Mouse (Mus musculus) ovary, postnatal 10 days (tissue): ENCODE results near the gene Mab21l1.

ENCODE experiments used
- DNase-seq: peaks from one replicate; pipeline ENCODE4 v3.0.0; 2022; ENCODE audit warnings: low spot score

Gene Mab21l1

DNA sequence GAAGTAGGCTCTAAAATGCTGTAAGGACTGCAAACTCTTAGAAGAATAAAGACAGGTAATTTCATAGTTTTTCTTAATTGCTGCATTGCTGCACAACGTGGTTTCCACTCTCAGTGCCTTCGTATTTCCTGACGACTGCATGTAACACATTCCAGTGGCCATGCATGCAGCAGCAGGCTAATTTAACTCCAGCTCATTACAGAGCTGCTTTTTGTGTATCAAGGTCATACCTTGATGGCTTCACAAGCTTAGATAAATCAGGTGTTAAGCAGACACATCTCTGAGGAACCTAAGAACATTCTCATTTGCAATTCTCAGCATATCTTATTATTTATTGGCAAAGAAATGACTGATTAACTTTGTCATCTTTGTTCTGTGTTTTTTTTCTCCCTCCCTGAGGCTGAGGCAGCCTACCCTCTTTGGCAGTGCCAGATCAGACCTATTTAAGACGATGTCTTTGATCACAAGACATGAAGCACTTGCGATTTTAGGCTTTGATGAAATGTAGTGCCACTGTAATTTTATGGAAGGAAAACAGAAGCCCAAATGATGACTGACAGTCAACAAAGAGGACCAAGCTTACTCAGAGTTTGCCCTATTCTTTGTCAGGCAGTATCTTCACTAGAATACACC lies 32.8 kb downstream of the Mab21l1 start:
- DNase-seq: no peak

DNA sequence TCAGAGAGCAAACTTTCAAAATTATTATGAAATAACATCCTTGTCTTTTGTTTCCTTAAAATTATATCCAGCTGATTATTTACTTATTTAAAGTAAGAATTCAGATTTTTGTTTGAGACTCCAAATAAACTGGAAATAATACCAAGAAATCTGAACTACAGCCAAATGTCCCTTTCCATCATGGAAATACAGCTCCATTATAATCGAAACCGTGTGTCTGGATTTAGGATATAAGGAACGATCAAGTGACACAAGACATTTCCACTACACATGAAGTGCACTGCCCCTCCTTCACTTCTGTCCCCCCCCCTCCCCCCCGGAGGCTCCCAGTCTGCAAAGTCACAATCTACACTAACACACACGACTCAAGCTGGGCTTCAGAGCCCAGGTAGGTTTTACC lies 33.8 kb downstream of the Mab21l1 start:
- DNase-seq: no peak

- DNase-seq: no peak
Observed at GRCm38 (mm10) chr3:55816638-55817375, 34.5 kb downstream of the Mab21l1 start.

DNA sequence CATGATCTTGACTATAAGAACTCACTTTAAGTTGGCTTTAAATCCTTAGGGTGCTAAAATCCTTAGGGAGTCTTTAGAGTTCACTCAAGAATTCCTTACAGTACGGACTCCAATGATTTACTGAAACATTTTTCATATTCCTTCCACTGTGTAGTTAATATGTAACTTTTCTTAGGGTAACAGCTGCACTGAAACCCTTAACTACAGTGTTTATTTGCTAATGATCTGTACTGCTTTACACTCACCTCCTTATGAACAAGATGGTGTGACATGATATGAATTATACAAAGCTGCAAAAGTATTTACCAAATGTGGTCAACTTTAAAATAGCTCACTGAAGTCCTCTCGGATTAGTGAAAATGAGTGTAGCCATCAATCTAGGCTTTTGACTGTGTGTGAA lies 35.8 kb downstream of the Mab21l1 start:
- no peak for DNase-seq

DNA sequence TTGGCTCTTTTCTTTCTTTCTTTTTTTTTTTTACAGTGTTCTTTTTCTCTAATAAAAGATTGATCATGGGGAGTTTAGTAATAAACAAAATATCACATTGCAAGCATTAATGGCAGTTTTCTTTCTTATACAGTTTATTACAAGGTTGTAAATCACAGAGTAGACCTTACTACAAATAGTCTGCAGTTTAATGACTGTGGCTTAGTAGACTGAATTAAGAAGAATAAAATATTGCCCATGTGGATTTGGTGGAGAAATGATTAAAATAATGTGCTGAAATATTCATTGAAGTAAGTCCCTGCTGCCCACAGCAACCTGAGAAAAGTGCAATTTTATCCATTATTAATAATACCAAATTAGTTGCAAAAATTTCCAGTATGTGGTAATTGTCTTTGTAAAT lies 37.3 kb downstream of the Mab21l1 start:
- no peak for DNase-seq

- DNase-seq: no peak
Observed at GRCm38 (mm10) chr3:55824864-55825263, 42.6 kb downstream of the Mab21l1 start.

GRCm38 (mm10) chr3:55828481-55829256 lies 46.4 kb downstream of the Mab21l1 start:
- DNase-seq: no peak

GRCm38 (mm10) chr3:55830226-55830625 lies 47.9 kb downstream of the Mab21l1 start:
- DNase-seq: no peak
